Mouse (Mus musculus): ENCODE measurements around the gene Marveld3. TPM values are rescaled to one million over a fixed set of nuclear protein-coding genes. Genes with fewer than 3 reads are reported as not detected.

The Marveld3 gene
- polyA plus RNA-seq, 1 experiment from 2014 or later: 2.2 TPM

Other genes starting within 250 kb of the Marveld3 start
- gene Atxn1l, start 224.5 kb downstream of the Marveld3 start, polyA plus RNA-seq (2016; fragmentation: Nextera tagmentation; extraction: Ambion mirVana): 9.3 and 9.6 TPM in 2 replicates
- 52.9 and 54.4 TPM in 2 replicates for gene Ap1g1, start 183.6 kb downstream of the Marveld3 start, polyA plus RNA-seq (2016; fragmentation: Nextera tagmentation; extraction: Ambion mirVana)
- gene Phlpp2, start 93.7 kb downstream of the Marveld3 start, polyA plus RNA-seq (2016; fragmentation: Nextera tagmentation; extraction: Ambion mirVana): 4.2 TPM in 2 replicates
- gene Tat, start 28.2 kb upstream of the Marveld3 start, polyA plus RNA-seq (2016; fragmentation: Nextera tagmentation; extraction: Ambion mirVana): not detected in 2 replicates
- gene Chst4, start 77.5 kb upstream of the Marveld3 start, polyA plus RNA-seq (2016; fragmentation: Nextera tagmentation; extraction: Ambion mirVana): not detected in 2 replicates
- 11.2 and 11.8 TPM in 2 replicates for gene Zfp612, start 117.5 kb upstream of the Marveld3 start, polyA plus RNA-seq (2016; fragmentation: Nextera tagmentation; extraction: Ambion mirVana)
- not detected in 2 replicates for gene Gm21964, start 139.0 kb upstream of the Marveld3 start, polyA plus RNA-seq (2016; fragmentation: Nextera tagmentation; extraction: Ambion mirVana)
- not detected in 2 replicates for gene Gm17720, start 140.6 kb upstream of the Marveld3 start, polyA plus RNA-seq (2016; fragmentation: Nextera tagmentation; extraction: Ambion mirVana)
- 3.6 and 6.4 TPM in 2 replicates for gene Calb2, start 206.0 kb upstream of the Marveld3 start, polyA plus RNA-seq (2016; fragmentation: Nextera tagmentation; extraction: Ambion mirVana)

All from embryonic facial prominence, embryonic 12.5 days (tissue).